Mouse (Mus musculus) lung, adult 2 months (tissue): ENCODE results near the gene Itgb8.

Experiments used
- CTCF ChIP-seq: fragments of 200-500 bp; IDR thresholded peaks from 2 replicates; pipeline ENCODE4 v1.5.1; 2011; ENCODE audit warnings: mild to moderate bottlenecking, low read length, control low read depth; ENCODE audit not compliant: insufficient read depth
- POLR2A ChIP-seq: fragments of 200-500 bp; IDR thresholded peaks from 2 replicates; pipeline ENCODE4 v1.6.1; 2011; ENCODE audit warnings: low read depth, mild to moderate bottlenecking, control low read depth, low read length, borderline replicate concordance; ENCODE audit errors: extremely low read depth

- no peak for TF ChIP-seq CTCF
- no peak for TF ChIP-seq POLR2A
Measured at GRCm38 (mm10) chr12:119146031-119146430, 92.6 kb downstream of the Itgb8 start.
